20 mouse cellular contexts compared by ENCODE assay signal in genomic region chr5:95976299-95976698, GRCm38 (mm10). TPM values are rescaled to one million over a fixed set of nuclear protein-coding genes. Genes with fewer than 3 reads are reported as not detected.
DNase-seq lines count a peak whose midpoint lies in the region; ATAC-seq lines count a peak whose summit lies in the region.
"Had no signal": no experiment of that assay in that cellular context is flagged by ENCODE, and none has a peak within 500 bp of the region (broad histone marks: within the 10 kb centered on the region; RNA-seq: fewer than 3 reads in every experiment).

No protein-coding gene starts in this region.

- H3K4me3 ChIP-seq in hindbrain, embryonic 11.5 days (ENCODE audit: low read depth, low read length): no peak overlapping the region
- no peak overlapping the region for H3K4me3 ChIP-seq in hindbrain, embryonic 10.5 days
- H3K4me3 ChIP-seq in hindbrain, embryonic 15.5 days: no peak overlapping the region
- no peak overlapping the region for H3K4me3 ChIP-seq in hindbrain, embryonic 14.5 days (replicated peaks; ENCODE audit: low read length)
- H3K4me3 ChIP-seq: embryonic facial prominence, embryonic 10.5 days; embryonic facial prominence, embryonic 12.5 days; forebrain, embryonic 13.5 days; forebrain, embryonic 15.5 days had no signal

- no peak overlapping the region for H3K4me2 ChIP-seq in hindbrain, embryonic 11.5 days (replicated peaks; ENCODE audit: low read depth, low read length)
- no peak overlapping the region for H3K4me2 ChIP-seq in hindbrain, embryonic 15.5 days
- H3K4me2 ChIP-seq in hindbrain, embryonic 14.5 days (replicated peaks): no peak overlapping the region
- H3K4me2 ChIP-seq: embryonic facial prominence, embryonic 12.5 days; forebrain, embryonic 13.5 days; forebrain, embryonic 15.5 days had no signal

- WGBS in hindbrain, embryonic 11.5 days: 44% methylated on average over 1 of the region's 1 CpGs
- WGBS in hindbrain, embryonic 10.5 days: 72% methylated on average over 1 of the region's 1 CpGs
- 57% methylated on average over 1 of the region's 1 CpGs for WGBS in hindbrain, embryonic 15.5 days
- WGBS in hindbrain, embryonic 14.5 days: 48% methylated on average over 1 of the region's 1 CpGs

- ATAC-seq in hindbrain, embryonic 11.5 days (ENCODE audit: low FRiP score): peak; percentile 74; the same call in 1 of the 2 replicates
- ATAC-seq in hindbrain, embryonic 15.5 days (ENCODE audit: low FRiP score, low read depth): peak; percentile 66; the same call in 1 of the 2 replicates
- no peak for ATAC-seq in hindbrain, embryonic 14.5 days (ENCODE audit: low FRiP score)
- ATAC-seq: forebrain, embryonic 13.5 days; forebrain, embryonic 15.5 days had no signal

- no peak overlapping the region for H3K27ac ChIP-seq in hindbrain, embryonic 11.5 days (ENCODE audit: low read depth, low read length)
- no peak overlapping the region for H3K27ac ChIP-seq in hindbrain, embryonic 10.5 days
- no peak overlapping the region for H3K27ac ChIP-seq in hindbrain, embryonic 15.5 days (replicated peaks)
- no peak overlapping the region for H3K27ac ChIP-seq in hindbrain, embryonic 14.5 days
- H3K27ac ChIP-seq: embryonic facial prominence, embryonic 10.5 days; embryonic facial prominence, embryonic 12.5 days; forebrain, embryonic 13.5 days; forebrain, embryonic 15.5 days had no signal

- H3K9me3 ChIP-seq in hindbrain, embryonic 11.5 days (ENCODE audit: control insufficient read depth, low read length): no peaks in the 10 kb centered on the region
- H3K9me3 ChIP-seq in hindbrain, embryonic 10.5 days: no peaks in the 10 kb centered on the region
- H3K9me3 ChIP-seq in hindbrain, embryonic 15.5 days: no peaks in the 10 kb centered on the region
- H3K9me3 ChIP-seq in hindbrain, embryonic 14.5 days (ENCODE audit: control insufficient read depth, low read length): no peaks in the 10 kb centered on the region
- H3K9me3 ChIP-seq: embryonic facial prominence, embryonic 10.5 days; embryonic facial prominence, embryonic 12.5 days; forebrain, embryonic 13.5 days; forebrain, embryonic 15.5 days had no signal

- H3K9ac ChIP-seq in hindbrain, embryonic 11.5 days (ENCODE audit: low read depth, low read length): no peak overlapping the region
- no peak overlapping the region for H3K9ac ChIP-seq in hindbrain, embryonic 15.5 days
- no peak overlapping the region for H3K9ac ChIP-seq in hindbrain, embryonic 14.5 days
- H3K9ac ChIP-seq: embryonic facial prominence, embryonic 12.5 days; forebrain, embryonic 13.5 days; forebrain, embryonic 15.5 days had no signal

- no peaks in the 10 kb centered on the region for H3K4me1 ChIP-seq in hindbrain, embryonic 11.5 days (replicated peaks; ENCODE audit: control insufficient read depth, insufficient read depth, low read length)
- peaks cover 5% of the 10 kb centered on the region for H3K4me1 ChIP-seq in hindbrain, embryonic 10.5 days (replicated peaks)
- no peaks in the 10 kb centered on the region for H3K4me1 ChIP-seq in hindbrain, embryonic 15.5 days (replicated peaks)
- no peaks in the 10 kb centered on the region for H3K4me1 ChIP-seq in hindbrain, embryonic 14.5 days (replicated peaks; ENCODE audit: control insufficient read depth, insufficient read depth, low read length)
- H3K4me1 ChIP-seq: embryonic facial prominence, embryonic 12.5 days; forebrain, embryonic 13.5 days had no signal

- peak; percentile 8 for DNase-seq in hindbrain, embryonic 11.5 days (ENCODE audit: low spot score)
- DNase-seq in hindbrain, embryonic 10.5 days (ENCODE audit: low spot score): no peak
- no peak for DNase-seq in hindbrain, embryonic 14.5 days (ENCODE audit: low spot score)
- DNase-seq in layer of hippocampus, adult 9-11 months: peak; percentile 26
- DNase-seq in layer of hippocampus, adult 9-10 months (ENCODE audit: low spot score): no peak
- no peak for DNase-seq in urinary bladder, postnatal 10 days (ENCODE audit: low spot score)
- DNase-seq: adrenal gland, adult 2 months; adrenal gland, postnatal 10 days; adrenal gland, postnatal 25 days; cerebellum, adult 11-12 months; cerebellum, adult 2 months; cerebellum, adult 9-10 months; cerebellum, postnatal 10 days; cerebellum, postnatal 25 days had no signal

- no peaks in the 10 kb centered on the region for H3K36me3 ChIP-seq in hindbrain, embryonic 11.5 days (ENCODE audit: control insufficient read depth, insufficient read depth, low read length)
- H3K36me3 ChIP-seq in hindbrain, embryonic 10.5 days: no peaks in the 10 kb centered on the region
- no peaks in the 10 kb centered on the region for H3K36me3 ChIP-seq in hindbrain, embryonic 15.5 days
- no peaks in the 10 kb centered on the region for H3K36me3 ChIP-seq in hindbrain, embryonic 14.5 days (replicated peaks; ENCODE audit: control insufficient read depth, insufficient read depth)
- H3K36me3 ChIP-seq: embryonic facial prominence, embryonic 10.5 days; embryonic facial prominence, embryonic 12.5 days; forebrain, embryonic 15.5 days had no signal

- no peaks in the 10 kb centered on the region for H3K27me3 ChIP-seq in hindbrain, embryonic 11.5 days (ENCODE audit: control insufficient read depth, insufficient read depth, low read length)
- 0 out of 2 replicates have a peak, but pooled peaks cover 3% of the 10 kb centered on the region for H3K27me3 ChIP-seq in hindbrain, embryonic 10.5 days (ENCODE audit: insufficient read depth, poor library complexity, severe bottlenecking)
- H3K27me3 ChIP-seq in hindbrain, embryonic 15.5 days: no peaks in the 10 kb centered on the region
- no peaks in the 10 kb centered on the region for H3K27me3 ChIP-seq in hindbrain, embryonic 14.5 days (ENCODE audit: control insufficient read depth, insufficient read depth, low read length)
- H3K27me3 ChIP-seq: embryonic facial prominence, embryonic 12.5 days; forebrain, embryonic 13.5 days; forebrain, embryonic 15.5 days had no signal

RNA-seq across cellular contexts. Expression of gene Cxcl13, which starts 19.5 kb away (rescaled TPM):
- polyA plus RNA-seq in hindbrain, embryonic 11.5 days (2014; fragmentation: Nextera tagmentation; extraction: Ambion mirVana): 0.20 and 0.21 TPM in 2 replicates
- polyA plus RNA-seq in hindbrain, embryonic 10.5 days (2016; fragmentation: Nextera tagmentation; extraction: Ambion mirVana): 0.26 and 0.42 TPM in 2 replicates
- polyA plus RNA-seq in hindbrain, embryonic 15.5 days (2015; fragmentation: Nextera tagmentation; extraction: Ambion mirVana): 0.30 and 0.37 TPM in 2 replicates
- 0.23 TPM in 1 of 2 replicates, not detected in the other for polyA plus RNA-seq in hindbrain, embryonic 14.5 days (2014; fragmentation: Nextera tagmentation; extraction: Ambion mirVana)
- polyA plus RNA-seq: adrenal gland, adult 2 months; C2C12; cerebellum, adult 2 months; forebrain, embryonic 13.5 days had no signal

Comparison
In these comparisons a context has a peak if more than half of its experiments do, and no peak if none do; other contexts are left out.
1. DNase-seq: peak in hindbrain, embryonic 11.5 days (single experiment) and layer of hippocampus, adult 9-11 months (single experiment); none in hindbrain, embryonic 10.5 days (single experiment), hindbrain, embryonic 14.5 days (single experiment), layer of hippocampus, adult 9-10 months (single experiment) and urinary bladder, postnatal 10 days (single experiment).